Comparison of ENCODE assay signal across 15 mouse cellular contexts in genomic region chr13:112159430-112160172, GRCm38 (mm10).
A peak's percentile ranks its signal among the peaks of the same experiment; 100 is the strongest.
DNase-seq lines count a peak whose midpoint lies in the region; ATAC-seq and TF ChIP-seq lines count a peak whose summit lies in the region.
"Had no signal": no experiment of that assay in that cellular context is flagged by ENCODE, and none has a peak within 500 bp of the region (broad histone marks: within the 10 kb centered on the region; RNA-seq: fewer than 3 reads in every experiment).

No protein-coding gene starts in this region.

- no peaks in the 10 kb centered on the region for H3K9me3 ChIP-seq in forebrain, postnatal 0 days (ENCODE audit: low read length)
- no peaks in the 10 kb centered on the region for H3K9me3 ChIP-seq in forebrain, embryonic 12.5 days
- no peaks in the 10 kb centered on the region for H3K9me3 ChIP-seq in hindbrain, postnatal 0 days (ENCODE audit: low read length)
- H3K9me3 ChIP-seq in hindbrain, embryonic 10.5 days = no peaks in the 10 kb centered on the region
- no peaks in the 10 kb centered on the region for H3K9me3 ChIP-seq in embryonic facial prominence, embryonic 12.5 days
- no peaks in the 10 kb centered on the region for H3K9me3 ChIP-seq in limb, embryonic 15.5 days
- H3K9me3 ChIP-seq: G1E had no signal

- ATAC-seq in forebrain, postnatal 0 days = no peak
- no peak for ATAC-seq in forebrain, embryonic 12.5 days (ENCODE audit: low FRiP score)
- ATAC-seq in hindbrain, postnatal 0 days = no peak; the same call in 1 of the 2 replicates
- ATAC-seq in embryonic facial prominence, embryonic 12.5 days (ENCODE audit: insufficient number of reproducible peaks, insufficient read depth, low FRiP score, low TSS enrichment) = 0 out of 2 replicates have a peak, but pooled peaks have one; percentile 26
- no peak; the same call in 1 of the 2 replicates for ATAC-seq in limb, embryonic 15.5 days (ENCODE audit: insufficient number of reproducible peaks, low FRiP score, low TSS enrichment, low read depth)

- TF ChIP-seq CTCF in forebrain, postnatal 0 days (IDR thresholded peaks at IDR 0.05; ENCODE audit: low read depth) = no peak
- TF ChIP-seq CTCF in hindbrain, postnatal 0 days (IDR thresholded peaks at IDR 0.05; ENCODE audit: low read depth) = no peak

- no peak overlapping the region for H3K4me2 ChIP-seq in forebrain, postnatal 0 days (ENCODE audit: low read depth)
- no peak overlapping the region for H3K4me2 ChIP-seq in forebrain, embryonic 12.5 days
- no peak overlapping the region for H3K4me2 ChIP-seq in hindbrain, postnatal 0 days (ENCODE audit: low read depth, low read length)
- no peak overlapping the region for H3K4me2 ChIP-seq in embryonic facial prominence, embryonic 12.5 days (replicated peaks)
- H3K4me2 ChIP-seq in limb, embryonic 15.5 days = no peak overlapping the region

- H3K9ac ChIP-seq in forebrain, postnatal 0 days = no peak overlapping the region
- no peak overlapping the region for H3K9ac ChIP-seq in forebrain, embryonic 12.5 days
- no peak overlapping the region for H3K9ac ChIP-seq in hindbrain, postnatal 0 days (replicated peaks; ENCODE audit: low read length)
- H3K9ac ChIP-seq in embryonic facial prominence, embryonic 12.5 days = no peak overlapping the region
- no peak overlapping the region for H3K9ac ChIP-seq in limb, embryonic 15.5 days

- no peak for DNase-seq in forebrain, postnatal 0 days
- no peak for DNase-seq in hindbrain, postnatal 0 days (ENCODE audit: low spot score)
- DNase-seq in hindbrain, embryonic 10.5 days (ENCODE audit: low spot score) = no peak
- no peak for DNase-seq in embryo, embryonic 10 days (ENCODE audit: low spot score)
- DNase-seq in kidney, adult 9 months = no peak
- DNase-seq: B cell, adult 2 months; cerebellum, adult 18-20 months; kidney, postnatal 25 days; right cerebral cortex, adult 18-20 months; thymus, postnatal 36 days had no signal

- peaks cover 2% of the 10 kb centered on the region; the same call in 1 of the 2 replicates for H3K4me1 ChIP-seq in forebrain, postnatal 0 days (ENCODE audit: insufficient read depth)
- peaks cover 11% of the 10 kb centered on the region; the same call in 1 of the 2 replicates for H3K4me1 ChIP-seq in forebrain, embryonic 12.5 days
- H3K4me1 ChIP-seq in hindbrain, postnatal 0 days (ENCODE audit: insufficient read depth, low read length) = peaks cover 13% of the 10 kb centered on the region
- peaks cover 14% of the 10 kb centered on the region for H3K4me1 ChIP-seq in hindbrain, embryonic 10.5 days (replicated peaks)
- peaks cover 16% of the 10 kb centered on the region for H3K4me1 ChIP-seq in embryonic facial prominence, embryonic 12.5 days
- H3K4me1 ChIP-seq in limb, embryonic 15.5 days = peaks cover 10% of the 10 kb centered on the region; the same call in 1 of the 2 replicates

- H3K4me3 ChIP-seq in forebrain, postnatal 0 days (ENCODE audit: low read depth, low read length) = no peak overlapping the region
- no peak overlapping the region for H3K4me3 ChIP-seq in forebrain, embryonic 12.5 days (replicated peaks)
- no peak overlapping the region for H3K4me3 ChIP-seq in hindbrain, postnatal 0 days (ENCODE audit: low read length)
- no peak overlapping the region for H3K4me3 ChIP-seq in hindbrain, embryonic 10.5 days
- H3K4me3 ChIP-seq in embryonic facial prominence, embryonic 12.5 days = no peak overlapping the region
- H3K4me3 ChIP-seq in limb, embryonic 15.5 days = no peak overlapping the region

- H3K27me3 ChIP-seq in forebrain, postnatal 0 days (ENCODE audit: insufficient read depth, low read length) = no peaks in the 10 kb centered on the region; the same call in 1 of the 2 replicates
- 0 out of 2 replicates have a peak, but pooled peaks cover under 1% of the 10 kb centered on the region for H3K27me3 ChIP-seq in forebrain, embryonic 12.5 days
- H3K27me3 ChIP-seq in hindbrain, postnatal 0 days (ENCODE audit: insufficient read depth, low read length) = no peaks in the 10 kb centered on the region
- H3K27me3 ChIP-seq in hindbrain, embryonic 10.5 days (ENCODE audit: insufficient read depth, poor library complexity, severe bottlenecking) = no peaks in the 10 kb centered on the region
- H3K27me3 ChIP-seq in embryonic facial prominence, embryonic 12.5 days = no peaks in the 10 kb centered on the region
- H3K27me3 ChIP-seq in limb, embryonic 15.5 days = no peaks in the 10 kb centered on the region

- H3K36me3 ChIP-seq in forebrain, postnatal 0 days (ENCODE audit: insufficient read depth) = no peaks in the 10 kb centered on the region
- H3K36me3 ChIP-seq in forebrain, embryonic 12.5 days (replicated peaks) = no peaks in the 10 kb centered on the region
- no peaks in the 10 kb centered on the region for H3K36me3 ChIP-seq in hindbrain, postnatal 0 days (ENCODE audit: insufficient read depth, low read length)
- H3K36me3 ChIP-seq in hindbrain, embryonic 10.5 days = no peaks in the 10 kb centered on the region
- no peaks in the 10 kb centered on the region for H3K36me3 ChIP-seq in embryonic facial prominence, embryonic 12.5 days
- no peaks in the 10 kb centered on the region for H3K36me3 ChIP-seq in limb, embryonic 15.5 days
- H3K36me3 ChIP-seq: G1E had no signal

- 0 out of 2 replicates have a peak overlapping the region, but pooled peaks have one; percentile 35 for H3K27ac ChIP-seq in forebrain, postnatal 0 days (ENCODE audit: low read depth, low read length)
- H3K27ac ChIP-seq in forebrain, embryonic 12.5 days = no peak overlapping the region
- peak overlapping the region; percentile 80 for H3K27ac ChIP-seq in hindbrain, postnatal 0 days
- H3K27ac ChIP-seq in hindbrain, embryonic 10.5 days = no peak overlapping the region
- no peak overlapping the region for H3K27ac ChIP-seq in embryonic facial prominence, embryonic 12.5 days
- peak overlapping the region; percentile 29; the same call in 1 of the 2 replicates for H3K27ac ChIP-seq in limb, embryonic 15.5 days
- H3K27ac ChIP-seq: macrophage had no signal

- 66% methylated on average over 9 of the region's 9 CpGs for WGBS in forebrain, postnatal 0 days
- WGBS in forebrain, embryonic 12.5 days = 86% methylated on average over 9 of the region's 9 CpGs
- 59% methylated on average over 9 of the region's 9 CpGs for WGBS in hindbrain, postnatal 0 days
- WGBS in hindbrain, embryonic 10.5 days = 79% methylated on average over 9 of the region's 9 CpGs
- 75% methylated on average over 9 of the region's 9 CpGs for WGBS in embryonic facial prominence, embryonic 12.5 days
- WGBS in limb, embryonic 15.5 days = 65% methylated on average over 9 of the region's 9 CpGs

Comparison
In these comparisons a context has a peak if more than half of its experiments do, and no peak if none do; other contexts are left out.
1. H3K27ac ChIP-seq: peak in forebrain, postnatal 0 days (single experiment), hindbrain, postnatal 0 days (single experiment) and limb, embryonic 15.5 days (single experiment); none in forebrain, embryonic 12.5 days (single experiment), hindbrain, embryonic 10.5 days (single experiment) and embryonic facial prominence, embryonic 12.5 days (single experiment).